Mouse (Mus musculus): ENCODE data around the gene Stra8. TPM values are rescaled to one million over a fixed set of nuclear protein-coding genes. Genes with fewer than 3 reads are reported as not detected.

The Stra8 gene
- total RNA-seq, 2 experiments from 2014 or later = not detected

DNA sequence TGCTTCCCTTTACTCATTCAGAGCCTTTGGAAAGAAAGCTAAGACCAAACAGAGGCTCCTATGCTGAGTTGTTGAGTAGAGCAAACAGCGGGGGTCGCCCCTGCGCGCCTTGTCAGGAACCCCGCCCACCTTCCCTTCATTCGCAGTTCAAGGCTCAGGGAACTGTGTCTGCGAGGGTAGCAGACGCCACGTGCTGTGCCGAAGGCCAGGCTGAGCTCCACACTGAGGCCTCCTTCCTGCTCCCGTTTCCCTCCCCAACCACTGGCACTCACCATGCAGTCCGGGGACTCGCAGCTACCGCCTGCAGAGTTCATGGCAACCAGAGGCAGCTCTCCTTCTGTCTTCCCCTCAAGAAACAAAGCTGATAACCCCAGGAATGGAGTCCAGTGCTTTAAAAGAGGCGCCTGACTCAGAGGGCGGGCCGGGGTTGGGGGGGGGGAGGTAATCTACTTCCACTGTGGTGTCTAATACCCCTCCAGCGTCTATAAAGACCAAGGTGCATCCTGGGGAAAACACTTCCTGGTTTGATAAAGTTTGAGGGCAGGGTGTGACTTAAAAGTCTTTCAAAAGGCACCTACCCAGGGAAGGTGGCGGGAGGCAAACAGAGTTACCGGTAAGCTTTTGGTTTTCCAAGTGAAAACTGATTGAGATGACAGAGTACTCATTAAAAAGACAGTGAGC is 68.3 kb downstream of the Stra8 start, which contains the start of gene Slc23a4:
TSS of gene Slc23a4 (minus strand) at position 324 of the 681 bp plus-strand sequence.
- intact Hi-C loops (cut with DNase I) = no loop called here
- DNase-seq = no peak

Other genes with a start within 250 kb of the Stra8 start
- 1 to 10 TPM; 6.9 to 8.2 TPM for gene Agbl3, start 139.7 kb upstream of the Stra8 start, total RNA-seq (2021)
- 10 to 100 TPM; 16.0 to 19.3 TPM for gene Tmem140, start 57.0 kb upstream of the Stra8 start, total RNA-seq (2021)
- 1 to 10 TPM; 5.3 TPM for gene Cyren, start 42.1 kb upstream of the Stra8 start, total RNA-seq (2021)
- 10 to 100 TPM; 18.3 to 20.7 TPM for gene Wdr91, start 9.3 kb upstream of the Stra8 start, total RNA-seq (2021)
- under 1 TPM; 0.42 to 0.43 TPM for gene Slc23a4, start 68.2 kb downstream of the Stra8 start, total RNA-seq (2021)
- gene Cnot4, start 213.6 kb downstream of the Stra8 start, total RNA-seq (2021) = 10 to 100 TPM; 22.5 to 24.5 TPM

Measured in heart, postnatal 10 days (tissue).